Mouse (Mus musculus) frontal cortex, postnatal 10 days (tissue): ENCODE data around the gene Homer1.

ENCODE experiments used
- DNase-seq, 2 experiments: peaks; one replicate each; pipeline ENCODE4 v3.0.0; 2022; ENCODE audit warnings: low spot score in 2 of 2, mixed read lengths in 1 of 2

Gene Homer1

GRCm38 (mm10) chr13:93299316-93299715, at the start of gene Homer1:
Gene Homer1 (plus strand): TSS chr13:93299635.
- no peak for DNase-seq

- DNase-seq, result no peak
These were observed 47.7 kb upstream of the Homer1 start for GRCm38 (mm10) chr13:93251732-93252131.

- no peak for DNase-seq
These were observed 47.3 kb upstream of the Homer1 start for GRCm38 (mm10) chr13:93252175-93252574.

GRCm38 (mm10) chr13:93252941-93253340, 46.5 kb upstream of the Homer1 start:
- DNase-seq, result no peak

GRCm38 (mm10) chr13:93267151-93267550, 32.3 kb upstream of the Homer1 start:
- DNase-seq, result no peak

- no peak for DNase-seq
These were observed 1.1 kb downstream of the Homer1 start for GRCm38 (mm10) chr13:93300581-93300980.

- no peak for DNase-seq
These were observed 1.6 kb downstream of the Homer1 start for GRCm38 (mm10) chr13:93301060-93301459.

GRCm38 (mm10) chr13:93302846-93303562, 3.6 kb downstream of the Homer1 start:
- no peak for DNase-seq

- DNase-seq, result peak; percentile 95 to 97
These were observed 4.3 kb downstream of the Homer1 start for GRCm38 (mm10) chr13:93303563-93304250.

- DNase-seq, result peak in 1 of 2 experiments; percentile 44
These were observed 5.0 kb downstream of the Homer1 start for GRCm38 (mm10) chr13:93304251-93305001.

GRCm38 (mm10) chr13:93305149-93305548, 5.7 kb downstream of the Homer1 start:
- no peak for DNase-seq

GRCm38 (mm10) chr13:93305636-93306035, 6.2 kb downstream of the Homer1 start:
- no peak for DNase-seq

- DNase-seq, result no peak
These were observed 7.1 kb downstream of the Homer1 start for GRCm38 (mm10) chr13:93306545-93306944.

- no peak for DNase-seq
These were observed 8.3 kb downstream of the Homer1 start for GRCm38 (mm10) chr13:93307700-93308099.

GRCm38 (mm10) chr13:93309295-93309694, 9.9 kb downstream of the Homer1 start:
- DNase-seq, result no peak

GRCm38 (mm10) chr13:93312518-93312917, 13.1 kb downstream of the Homer1 start:
- no peak for DNase-seq

GRCm38 (mm10) chr13:93314322-93314721, 14.9 kb downstream of the Homer1 start:
- no peak for DNase-seq

- no peak for DNase-seq
These were observed 20.7 kb downstream of the Homer1 start for GRCm38 (mm10) chr13:93320089-93320488.

GRCm38 (mm10) chr13:93326326-93326725, 26.9 kb downstream of the Homer1 start:
- no peak for DNase-seq

GRCm38 (mm10) chr13:93331721-93332120, 32.3 kb downstream of the Homer1 start:
- DNase-seq, result no peak

GRCm38 (mm10) chr13:93332491-93332890, 33.1 kb downstream of the Homer1 start:
- no peak for DNase-seq

- no peak for DNase-seq
These were observed 35.9 kb downstream of the Homer1 start for GRCm38 (mm10) chr13:93335337-93335736.
